Mouse (Mus musculus) spleen, postnatal 36 days (tissue): Measurements from ENCODE around the gene Bfar.
A peak's percentile ranks its signal among the peaks of the same experiment; 100 is the strongest.
"Not testable (repeated sequence)": the region's sequence is repeated elsewhere in the genome, so short reads cannot be mapped to it uniquely, and the experiment has no call there.

Source experiments
- DNase-seq, 2 experiments: peaks; one replicate each; pipeline ENCODE4 v3.0.0; 2022; ENCODE audit warnings: low spot score in 2 of 2, mixed read lengths in 1 of 2

Gene Bfar

GRCm38 (mm10) chr16:13671685-13672385 is at the start of gene Bfar, which contains the start of gene 3110001I22Rik:
Gene Bfar, plus strand, starts transcription at chr16:13671858.
Gene 3110001I22Rik, plus strand, starts transcription at chr16:13671929.
- peak; percentile 92 to 93 for DNase-seq

DNA sequence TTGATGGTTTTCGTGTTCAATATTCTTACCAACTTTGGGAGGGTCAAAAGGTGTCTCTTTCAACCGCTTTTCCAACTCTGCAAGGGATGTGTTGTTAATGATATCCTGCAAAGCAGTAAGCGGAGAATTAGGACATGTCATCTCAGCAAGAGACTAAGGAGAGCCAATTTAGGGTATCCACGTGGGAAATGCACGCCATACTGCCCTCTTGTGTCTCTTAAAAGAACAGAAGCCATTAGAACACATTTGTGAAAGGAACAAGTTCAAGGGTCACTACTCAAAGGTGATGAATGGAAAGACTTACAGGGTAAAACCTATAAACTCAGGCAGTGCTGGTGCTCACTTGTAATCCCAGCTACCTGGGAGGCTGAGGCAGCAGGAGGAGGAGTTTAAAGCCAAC is 43.3 kb upstream of the Bfar start:
- DNase-seq = no peak

- DNase-seq = not testable (repeated sequence)
Measured at GRCm38 (mm10) chr16:13638198-13638597, 33.5 kb upstream of the Bfar start.

GRCm38 (mm10) chr16:13639508-13639907 is 32.1 kb upstream of the Bfar start:
- peak; percentile 49 for DNase-seq

DNA sequence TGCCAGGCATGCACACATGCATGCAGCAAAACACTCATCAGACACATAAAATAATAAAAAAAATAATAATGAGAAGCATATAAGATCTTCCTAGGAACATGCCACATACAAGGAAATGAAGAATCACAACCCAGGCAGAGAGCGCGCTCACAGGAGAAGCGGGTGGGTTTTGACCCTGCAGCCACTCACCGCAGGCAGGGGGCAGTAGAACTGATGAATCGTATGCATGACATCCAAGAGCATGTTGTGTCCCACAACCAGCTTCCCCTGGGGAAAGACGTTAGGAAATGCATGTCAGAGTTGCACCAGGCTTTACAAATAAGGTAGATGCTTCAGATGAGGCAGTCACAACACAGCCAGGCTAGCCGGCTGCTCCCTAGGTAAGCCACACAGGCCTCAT is 31.6 kb upstream of the Bfar start:
- peak; percentile 21 to 22 for DNase-seq

DNA sequence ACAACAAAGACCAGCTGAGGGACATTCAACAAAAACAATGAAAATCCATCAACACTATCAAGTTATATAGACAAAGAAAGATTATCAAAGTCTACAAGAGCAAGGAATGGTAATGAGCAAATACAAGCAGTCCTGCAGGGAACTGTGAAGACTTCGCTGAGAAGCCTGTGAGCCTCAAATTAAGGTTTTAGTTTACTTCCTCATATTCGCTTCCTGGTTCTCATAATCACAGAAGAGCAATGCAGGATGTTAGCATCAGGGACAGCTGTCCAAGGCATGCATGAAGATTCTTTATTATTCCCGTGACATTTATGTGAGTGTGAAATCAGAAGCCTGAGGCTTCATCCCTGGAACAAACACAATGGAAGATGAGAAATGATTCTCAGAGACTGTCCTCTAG is 27.2 kb upstream of the Bfar start:
- no peak for DNase-seq

- DNase-seq = no peak
Measured at GRCm38 (mm10) chr16:13645930-13646329, 25.7 kb upstream of the Bfar start.

GRCm38 (mm10) chr16:13658886-13659285 is 12.8 kb upstream of the Bfar start:
- DNase-seq = no peak

DNA sequence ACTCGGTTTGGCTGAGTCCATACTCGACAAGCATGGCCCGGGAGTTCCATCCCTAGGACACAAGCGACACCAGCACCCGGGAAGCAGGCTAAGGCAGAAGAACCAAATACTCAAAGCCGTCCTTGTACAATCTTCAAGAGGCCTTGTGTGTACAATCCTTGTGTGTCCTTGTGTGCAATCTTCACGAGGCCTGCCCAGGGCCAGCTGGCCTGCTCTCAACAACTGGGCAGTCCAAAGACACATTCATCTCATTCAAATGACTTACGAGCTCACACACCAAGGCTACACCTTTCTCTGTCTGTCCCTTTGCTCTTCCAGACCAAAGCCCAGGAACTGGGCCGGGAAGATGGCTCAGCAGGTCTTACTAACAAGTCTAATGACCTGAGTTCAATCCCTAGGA is 10.9 kb upstream of the Bfar start:
- no peak for DNase-seq

- peak; percentile 94 to 95 for DNase-seq
Measured at GRCm38 (mm10) chr16:13667878-13668343, 3.7 kb upstream of the Bfar start, which contains the start of gene Parn. Gene Parn, minus strand, starts transcription at chr16:13668170.

GRCm38 (mm10) chr16:13668402-13669108 is 3.1 kb upstream of the Bfar start:
- peak in 1 of 2 experiments; percentile 6 for DNase-seq

DNA sequence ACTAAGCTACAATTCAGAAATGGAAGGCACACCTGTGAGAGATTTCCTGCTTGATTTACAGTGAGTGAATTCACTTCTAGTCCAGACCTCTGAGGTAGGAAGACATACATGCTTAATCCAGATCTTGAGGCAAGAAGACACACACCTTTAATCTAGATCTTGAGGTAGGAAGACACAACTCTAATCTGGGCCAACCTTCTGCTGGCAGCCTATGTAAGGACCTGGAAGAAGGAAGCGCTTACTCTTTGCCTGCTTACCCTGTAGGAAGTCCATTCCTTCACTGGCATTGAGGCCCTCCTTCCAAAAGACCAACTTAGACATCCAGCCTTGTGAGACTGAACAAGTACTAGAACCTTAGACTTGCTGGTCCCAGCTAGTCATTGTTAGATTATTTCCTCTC is 2.4 kb upstream of the Bfar start:
- DNase-seq = no peak

DNA sequence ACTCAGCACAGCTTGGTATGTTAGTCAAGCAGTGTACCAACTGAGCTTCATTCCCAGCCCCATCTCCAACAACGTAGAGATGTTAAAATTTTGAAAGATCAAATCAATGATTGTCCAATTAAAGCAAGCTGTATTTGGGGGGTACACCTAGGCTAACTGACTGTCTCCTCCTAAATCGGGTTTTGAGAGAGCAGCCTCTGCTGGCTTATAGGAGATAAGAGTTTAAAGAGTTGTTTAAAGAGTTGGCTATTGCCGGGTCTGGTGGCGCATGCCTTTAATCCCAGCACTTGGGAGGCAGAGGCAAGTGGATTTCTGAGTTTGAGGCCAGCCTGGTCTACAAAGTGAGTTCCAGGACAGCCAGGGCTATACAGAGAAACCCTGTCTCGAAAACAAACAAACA is 762 bp upstream of the Bfar start:
- not testable (repeated sequence) for DNase-seq

DNA sequence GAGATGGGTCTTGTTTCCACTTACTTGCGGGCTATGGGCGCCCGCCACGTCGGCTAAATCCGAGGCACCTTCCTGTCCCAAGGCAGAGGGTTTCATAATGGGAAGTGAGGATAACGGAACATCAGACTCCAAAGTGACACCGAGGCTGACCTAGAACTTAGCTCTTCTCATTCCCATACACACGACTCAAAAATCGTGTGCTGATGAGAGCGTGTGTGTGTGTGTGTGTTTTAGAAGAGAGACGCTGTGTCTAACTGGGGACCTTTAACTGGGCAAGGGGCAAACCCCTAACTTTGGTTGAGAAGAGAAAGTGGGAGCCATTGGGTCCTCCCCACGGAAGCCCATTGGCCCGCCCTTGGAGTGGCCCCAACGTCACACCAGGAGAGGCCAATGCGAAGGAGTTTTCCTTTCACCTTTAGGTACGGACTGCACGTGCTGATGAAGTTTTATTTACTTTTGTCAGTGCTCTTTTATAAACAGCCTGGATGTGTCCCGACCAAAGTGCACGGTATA is 784 bp downstream of the Bfar start:
- DNase-seq = peak; percentile 64 to 73

- DNase-seq = no peak
Measured at GRCm38 (mm10) chr16:13673114-13673513, 1.5 kb downstream of the Bfar start.

GRCm38 (mm10) chr16:13674511-13674910 is 2.9 kb downstream of the Bfar start:
- DNase-seq = no peak

- no peak for DNase-seq
Measured at GRCm38 (mm10) chr16:13678601-13679319, 7.1 kb downstream of the Bfar start.

GRCm38 (mm10) chr16:13698998-13699397 is 27.3 kb downstream of the Bfar start:
- DNase-seq = no peak

- no peak for DNase-seq
Measured at GRCm38 (mm10) chr16:13702184-13702583, 30.5 kb downstream of the Bfar start.

- no peak for DNase-seq
Measured at GRCm38 (mm10) chr16:13704676-13705075, 33.0 kb downstream of the Bfar start.

- DNase-seq = no peak
Measured at GRCm38 (mm10) chr16:13714910-13715309, 43.3 kb downstream of the Bfar start.
